Mouse (Mus musculus): Measurements from ENCODE around the gene Tmem248. TPM values are rescaled to one million over a fixed set of nuclear protein-coding genes. Genes with fewer than 3 reads are reported as not detected.
A peak's percentile ranks its signal among the peaks of the same experiment; 100 is the strongest.

The Tmem248 gene
- polyA plus RNA-seq, 1 experiment from 2014 or later = 33.5 TPM

DNA sequence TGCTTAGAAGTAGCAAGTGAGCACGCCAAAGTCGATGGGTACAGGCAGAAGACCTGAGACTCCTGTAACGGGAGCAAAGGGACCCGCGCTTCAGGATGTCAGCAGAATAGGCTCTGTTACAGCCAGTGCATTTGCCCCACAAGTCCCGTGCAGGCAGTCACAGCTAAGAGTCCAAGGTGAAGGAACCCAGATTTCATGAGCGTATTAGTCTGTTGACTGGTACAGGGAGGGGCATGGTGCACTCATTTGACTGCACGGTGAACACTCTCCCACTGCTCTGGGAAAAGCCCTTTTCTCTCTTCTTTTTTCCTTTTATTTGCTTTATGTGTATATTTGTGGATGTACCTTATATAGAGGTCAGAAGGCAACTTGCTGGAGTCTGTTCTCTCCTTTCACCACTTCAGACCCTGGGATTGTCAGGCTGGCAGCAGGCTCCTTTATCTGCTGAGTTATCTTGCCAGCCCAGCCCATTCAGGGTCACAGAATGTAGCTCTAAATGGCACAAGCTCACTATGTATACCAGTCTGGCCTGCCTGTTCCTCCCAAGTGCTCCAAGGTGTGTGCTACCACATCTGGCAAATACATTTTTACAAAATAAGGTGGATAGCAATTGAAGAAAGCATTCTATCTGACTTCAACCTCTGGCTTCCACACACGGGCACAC lies 32.6 kb upstream of the Tmem248 start:
- 0 out of 2 replicates have a peak overlapping the region, but pooled peaks have one; percentile 20 for H3K27ac ChIP-seq (replicated peaks)
- WGBS = 79% methylated on average over 9 of the region's 9 CpGs
- H3K27me3 ChIP-seq (replicated peaks) = no peaks in the 10 kb centered on the region
- H3K4me3 ChIP-seq = no peak overlapping the region
- H3K4me2 ChIP-seq = no peak overlapping the region
- ATAC-seq (ENCODE audit: extremely low read depth, insufficient number of reproducible peaks, low FRiP score, low TSS enrichment) = no peak
- H3K36me3 ChIP-seq = peaks cover 21% of the 10 kb centered on the region
- H3K9me3 ChIP-seq = no peaks in the 10 kb centered on the region
- H3K4me1 ChIP-seq = peaks cover 39% of the 10 kb centered on the region
- 0 out of 2 replicates have a peak overlapping the region, but pooled peaks have one; percentile 6 for H3K9ac ChIP-seq

GRCm38 (mm10) chr5:130185312-130185711 lies 31.6 kb upstream of the Tmem248 start:
- WGBS = 81% methylated on average over 6 of the region's 6 CpGs
- H3K27ac ChIP-seq (replicated peaks) = no peak overlapping the region
- H3K27me3 ChIP-seq (replicated peaks) = no peaks in the 10 kb centered on the region
- H3K4me1 ChIP-seq = peaks cover 36% of the 10 kb centered on the region
- no peak for ATAC-seq (ENCODE audit: extremely low read depth, insufficient number of reproducible peaks, low FRiP score, low TSS enrichment)
- H3K4me2 ChIP-seq = no peak overlapping the region
- H3K9me3 ChIP-seq = no peaks in the 10 kb centered on the region
- H3K36me3 ChIP-seq = peaks cover 31% of the 10 kb centered on the region
- no peak overlapping the region for H3K4me3 ChIP-seq
- no peak overlapping the region for H3K9ac ChIP-seq

DNA sequence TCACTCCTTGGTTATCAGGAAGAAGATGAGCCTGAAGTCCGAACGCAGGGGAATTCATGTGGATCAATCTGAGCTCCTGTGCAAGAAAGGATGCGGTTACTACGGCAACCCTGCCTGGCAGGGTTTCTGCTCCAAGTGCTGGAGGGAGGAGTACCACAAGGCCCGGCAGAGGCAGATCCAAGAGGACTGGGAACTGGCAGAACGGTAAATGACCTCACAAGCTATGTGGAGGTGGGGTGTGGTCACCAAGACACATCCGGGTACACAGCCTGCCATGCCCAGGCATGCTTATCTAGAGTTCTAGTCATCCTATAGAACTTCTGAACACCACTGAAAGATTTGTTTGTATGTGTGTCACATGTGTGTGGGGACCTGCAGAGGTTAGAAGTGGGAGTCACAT lies 29.5 kb upstream of the Tmem248 start:
- peaks cover 35% of the 10 kb centered on the region for H3K4me1 ChIP-seq
- H3K9ac ChIP-seq = no peak overlapping the region
- H3K27ac ChIP-seq (replicated peaks) = no peak overlapping the region
- WGBS = 72% methylated on average over 7 of the region's 7 CpGs
- H3K27me3 ChIP-seq (replicated peaks) = no peaks in the 10 kb centered on the region
- H3K36me3 ChIP-seq = peaks cover 51% of the 10 kb centered on the region
- H3K9me3 ChIP-seq = no peaks in the 10 kb centered on the region
- no peak overlapping the region for H3K4me3 ChIP-seq
- no peak for ATAC-seq (ENCODE audit: extremely low read depth, insufficient number of reproducible peaks, low FRiP score, low TSS enrichment)
- no peak overlapping the region for H3K4me2 ChIP-seq

GRCm38 (mm10) chr5:130190909-130191308 lies 26.0 kb upstream of the Tmem248 start:
- H3K27me3 ChIP-seq (replicated peaks) = no peaks in the 10 kb centered on the region
- WGBS = 90% methylated on average over 6 of the region's 6 CpGs
- no peak overlapping the region for H3K4me3 ChIP-seq
- H3K4me1 ChIP-seq = peaks cover 25% of the 10 kb centered on the region
- H3K9ac ChIP-seq = no peak overlapping the region
- H3K9me3 ChIP-seq = no peaks in the 10 kb centered on the region
- H3K36me3 ChIP-seq = peaks cover 79% of the 10 kb centered on the region
- H3K4me2 ChIP-seq = no peak overlapping the region
- no peak for ATAC-seq (ENCODE audit: extremely low read depth, insufficient number of reproducible peaks, low FRiP score, low TSS enrichment)
- H3K27ac ChIP-seq (replicated peaks) = no peak overlapping the region

- peak overlapping the region; percentile 61 for H3K27ac ChIP-seq (replicated peaks)
- peaks cover 31% of the 10 kb centered on the region for H3K4me1 ChIP-seq
- WGBS = 48% methylated on average over 6 of the region's 6 CpGs
- peaks cover 80% of the 10 kb centered on the region for H3K36me3 ChIP-seq
- H3K27me3 ChIP-seq (replicated peaks) = no peaks in the 10 kb centered on the region
- H3K4me3 ChIP-seq = no peak overlapping the region
- ATAC-seq (ENCODE audit: extremely low read depth, insufficient number of reproducible peaks, low FRiP score, low TSS enrichment) = no peak
- H3K9ac ChIP-seq = 0 out of 2 replicates have a peak overlapping the region, but pooled peaks have one; percentile 2
- no peaks in the 10 kb centered on the region for H3K9me3 ChIP-seq
- no peak overlapping the region for H3K4me2 ChIP-seq
These were observed 25.0 kb upstream of the Tmem248 start for GRCm38 (mm10) chr5:130191865-130192264.

DNA sequence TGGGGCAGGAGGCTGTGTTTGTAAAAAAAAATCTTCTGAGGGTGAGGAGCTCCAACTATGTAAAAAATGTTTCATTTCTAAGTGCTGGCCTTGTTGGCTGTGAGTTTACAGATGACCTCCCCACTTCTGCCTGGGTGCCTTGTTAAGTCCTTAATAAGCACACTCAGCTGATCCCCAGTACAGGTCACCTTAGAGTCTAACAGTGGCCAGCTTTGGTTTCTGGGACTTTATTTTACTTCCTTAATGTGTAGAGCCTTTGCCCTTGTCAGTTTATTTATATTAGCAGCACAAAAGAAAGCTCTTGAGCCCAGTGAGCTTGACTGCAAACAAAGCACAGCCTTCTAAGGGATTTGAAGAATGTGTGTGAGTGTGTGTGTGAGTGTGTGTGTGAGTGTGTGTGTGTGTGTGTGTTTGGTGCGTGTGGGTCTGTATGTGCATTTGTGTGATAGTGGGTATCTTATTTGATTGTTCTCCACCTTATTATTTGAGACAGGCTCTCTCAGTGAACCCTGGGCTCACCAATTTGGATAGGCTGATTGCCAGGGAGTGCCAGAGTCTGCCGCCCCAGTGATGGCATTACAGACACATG lies 24.4 kb upstream of the Tmem248 start:
- WGBS = 45% methylated on average over 2 of the region's 2 CpGs
- no peak overlapping the region for H3K4me3 ChIP-seq
- no peak overlapping the region for H3K4me2 ChIP-seq
- 0 out of 2 replicates have a peak overlapping the region, but pooled peaks have one; percentile 2 for H3K9ac ChIP-seq
- peaks cover 37% of the 10 kb centered on the region for H3K4me1 ChIP-seq
- no peaks in the 10 kb centered on the region for H3K27me3 ChIP-seq (replicated peaks)
- peak overlapping the region; percentile 61 for H3K27ac ChIP-seq (replicated peaks)
- peaks cover 84% of the 10 kb centered on the region for H3K36me3 ChIP-seq
- no peak for ATAC-seq (ENCODE audit: extremely low read depth, insufficient number of reproducible peaks, low FRiP score, low TSS enrichment)
- H3K9me3 ChIP-seq = no peaks in the 10 kb centered on the region

GRCm38 (mm10) chr5:130193760-130194159 lies 23.1 kb upstream of the Tmem248 start:
- no peak for ATAC-seq (ENCODE audit: extremely low read depth, insufficient number of reproducible peaks, low FRiP score, low TSS enrichment)
- peaks cover 84% of the 10 kb centered on the region for H3K36me3 ChIP-seq
- WGBS = 87% methylated on average over 3 of the region's 3 CpGs

GRCm38 (mm10) chr5:130196307-130196706 lies 20.6 kb upstream of the Tmem248 start:
- H3K9ac ChIP-seq = no peak overlapping the region
- H3K9me3 ChIP-seq = no peaks in the 10 kb centered on the region
- H3K36me3 ChIP-seq = peaks cover 81% of the 10 kb centered on the region
- peaks cover 36% of the 10 kb centered on the region for H3K4me1 ChIP-seq
- no peaks in the 10 kb centered on the region for H3K27me3 ChIP-seq (replicated peaks)
- 0 out of 2 replicates have a peak overlapping the region, but pooled peaks have one; percentile 29 for H3K27ac ChIP-seq (replicated peaks)
- no peak overlapping the region for H3K4me3 ChIP-seq
- no peak overlapping the region for H3K4me2 ChIP-seq
- WGBS = 77% methylated on average over 1 of the region's 1 CpGs
- ATAC-seq (ENCODE audit: extremely low read depth, insufficient number of reproducible peaks, low FRiP score, low TSS enrichment) = no peak

More at GRCm38 (mm10) chr5:130193760-130194159, 23.1 kb upstream of the Tmem248 start:
- no peak overlapping the region for H3K27ac ChIP-seq (replicated peaks)
- peaks cover 37% of the 10 kb centered on the region for H3K4me1 ChIP-seq
- no peak overlapping the region for H3K9ac ChIP-seq
- H3K4me2 ChIP-seq = no peak overlapping the region
- no peaks in the 10 kb centered on the region for H3K9me3 ChIP-seq
- no peak overlapping the region for H3K4me3 ChIP-seq
- H3K27me3 ChIP-seq (replicated peaks) = no peaks in the 10 kb centered on the region

DNA sequence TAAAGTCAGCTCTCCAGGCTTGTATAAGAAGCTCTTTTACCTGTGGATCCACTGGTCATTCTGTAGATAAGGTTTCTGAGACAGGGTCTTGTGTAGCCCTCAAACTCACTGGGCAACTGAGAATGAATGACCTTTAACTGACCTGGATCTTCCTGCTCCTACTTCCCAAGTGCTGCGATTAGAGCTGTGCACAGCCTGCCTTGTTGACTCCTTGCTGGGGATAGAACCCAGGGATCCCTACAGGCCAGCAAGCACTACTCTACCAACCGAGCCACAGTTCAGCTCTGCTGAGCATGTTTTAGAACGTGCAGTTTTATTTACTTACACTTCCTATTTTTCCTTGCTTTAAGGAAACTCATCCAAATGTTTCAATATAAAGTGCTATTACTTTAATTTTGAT lies 19.4 kb upstream of the Tmem248 start:
- no peak overlapping the region for H3K27ac ChIP-seq (replicated peaks)
- H3K4me3 ChIP-seq = no peak overlapping the region
- H3K27me3 ChIP-seq (replicated peaks) = no peaks in the 10 kb centered on the region
- no peaks in the 10 kb centered on the region for H3K9me3 ChIP-seq
- peaks cover 25% of the 10 kb centered on the region for H3K4me1 ChIP-seq
- no peak overlapping the region for H3K4me2 ChIP-seq
- peaks cover 76% of the 10 kb centered on the region for H3K36me3 ChIP-seq
- 63% methylated on average over 3 of the region's 3 CpGs for WGBS
- H3K9ac ChIP-seq = no peak overlapping the region
- ATAC-seq (ENCODE audit: extremely low read depth, insufficient number of reproducible peaks, low FRiP score, low TSS enrichment) = no peak

DNA sequence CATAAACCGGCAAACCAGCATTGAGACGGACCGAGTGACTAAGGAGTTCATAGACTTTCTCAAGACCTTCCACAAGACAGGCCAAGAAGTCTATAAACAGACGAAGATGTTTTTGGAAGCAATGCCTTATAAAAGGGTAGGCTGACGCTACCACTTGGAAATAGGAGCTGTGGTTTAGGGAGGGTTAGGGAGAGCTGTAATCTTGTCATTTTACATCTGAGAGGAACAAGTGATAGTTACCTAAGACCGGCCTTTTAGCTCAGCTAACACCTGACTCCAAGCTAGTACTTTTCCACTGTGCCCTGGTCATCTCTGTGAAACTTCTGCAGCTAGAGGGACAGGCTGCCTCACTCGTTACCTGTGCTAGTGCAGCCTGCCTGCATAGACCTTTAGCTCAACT lies 18.9 kb upstream of the Tmem248 start:
- ATAC-seq (ENCODE audit: extremely low read depth, insufficient number of reproducible peaks, low FRiP score, low TSS enrichment) = no peak
- peaks cover 76% of the 10 kb centered on the region for H3K36me3 ChIP-seq

DNA sequence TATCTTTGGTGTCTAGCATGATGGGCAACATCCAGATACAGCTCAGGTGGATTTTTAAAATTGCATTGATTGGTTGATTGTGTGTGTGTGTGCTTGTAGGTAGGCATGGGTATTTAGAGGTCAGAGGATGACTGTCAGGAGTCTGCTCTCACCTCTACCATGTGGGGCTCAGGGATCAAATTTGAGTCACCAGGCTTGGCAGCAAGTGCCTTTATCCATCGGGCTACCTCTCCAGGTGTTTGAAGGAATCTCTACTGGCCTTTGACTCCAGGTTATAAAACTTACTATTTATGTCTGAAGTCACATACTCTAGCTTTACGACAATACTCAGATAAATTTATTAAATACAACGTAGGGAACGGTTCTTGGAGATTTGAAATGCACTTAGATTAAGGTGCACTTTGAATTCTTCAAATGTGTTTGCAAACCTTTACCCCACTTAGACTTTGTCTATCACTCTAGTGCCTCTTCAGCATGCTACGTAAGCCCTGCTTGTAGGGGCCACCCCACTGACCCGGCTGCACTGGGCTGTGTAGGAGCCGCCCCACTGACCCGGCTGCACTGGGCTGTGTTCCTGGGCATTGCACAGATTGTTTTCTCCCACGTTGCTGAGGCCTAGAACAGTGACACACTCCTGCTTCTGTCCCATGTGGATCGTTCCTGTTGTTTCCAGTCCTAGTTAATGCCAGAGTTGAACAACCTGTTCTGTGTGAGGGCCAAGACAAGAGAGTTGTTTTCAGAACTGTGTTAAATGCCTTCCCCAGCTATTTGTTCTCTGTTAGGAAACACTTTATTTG lies 16.4 kb upstream of the Tmem248 start:
- Histone ChIP-seq H3K27ac (replicated peaks) (no peak overlapping the region), H3K36me3 (peaks cover 73% of the 10 kb centered on the region), H3K9me3 (no peaks in the 10 kb centered on the region), H3K4me1 (peaks cover 24% of the 10 kb centered on the region), H3K4me3 (no peak overlapping the region), H3K27me3 (replicated peaks) (no peaks in the 10 kb centered on the region), H3K4me2 (no peak overlapping the region), H3K9ac (no peak overlapping the region)
- WGBS = 81% methylated on average over 10 of the region's 10 CpGs
- no peak for ATAC-seq (ENCODE audit: extremely low read depth, insufficient number of reproducible peaks, low FRiP score, low TSS enrichment)

More for the DNA sequence above, 18.9 kb upstream of the Tmem248 start:
- WGBS = 90% methylated on average over 7 of the region's 7 CpGs
- Histone ChIP-seq H3K27ac (replicated peaks) (no peak overlapping the region), H3K4me2 (no peak overlapping the region), H3K4me3 (no peak overlapping the region), H3K4me1 (peaks cover 20% of the 10 kb centered on the region), H3K27me3 (replicated peaks) (no peaks in the 10 kb centered on the region), H3K9ac (no peak overlapping the region), H3K9me3 (no peaks in the 10 kb centered on the region)

Data from heart, embryonic 13.5 days (tissue).